Mouse (Mus musculus) left cerebral cortex, postnatal 25 days (tissue): ENCODE data around the gene Mfsd13b. TPM values are rescaled to one million over a fixed set of nuclear protein-coding genes. Genes with fewer than 3 reads are reported as not detected.

Experiments used
- DNase-seq, 2 experiments: peaks; one replicate each; pipeline ENCODE4 v3.0.0; 2022; ENCODE audit warnings: low spot score in 2 of 2, mixed read lengths in 1 of 2
- intact Hi-C: fragments of 180-260 bp; cut with DNase I; formaldehyde crosslinking; loops from one replicate; pipeline ENCODE4 v1.15.1; 2025
- total RNA-seq, 2 experiments: library from RNA; stranded (reverse); gene quantifications; 2 replicates each; pipeline ENCODE4 v1.2.3; 2021

The Mfsd13b gene
- total RNA-seq, 2 experiments from 2014 or later, result 0.41 TPM

DNA sequence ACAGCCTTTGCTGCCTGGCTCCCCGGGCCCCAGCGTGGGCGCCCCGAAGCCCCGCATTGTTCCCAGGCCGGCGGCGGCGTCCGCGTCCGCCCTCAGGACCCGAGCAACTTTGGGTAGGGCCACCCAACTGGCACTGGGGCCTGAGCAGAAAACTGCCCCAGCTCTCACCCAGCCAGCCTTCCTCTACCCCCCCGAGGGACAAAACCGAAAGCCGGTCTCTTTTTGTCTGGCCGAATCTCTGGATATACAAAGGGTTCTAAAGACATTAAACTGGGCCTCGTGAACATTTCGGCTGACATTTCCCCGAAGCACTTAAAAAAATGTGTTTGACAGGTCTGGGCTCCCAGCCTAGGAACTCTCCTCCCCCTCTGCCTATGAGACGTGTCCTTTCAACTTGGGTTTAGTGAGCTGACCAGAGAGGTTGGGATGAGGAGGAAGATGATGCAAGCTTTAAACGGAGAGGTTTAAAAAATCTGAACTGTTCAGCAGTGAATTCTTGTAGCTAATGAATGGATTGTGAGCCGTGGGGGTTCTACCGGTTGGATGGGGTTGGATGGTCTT, 52.9 kb downstream of the Mfsd13b start:
- intact Hi-C loops, result no loop called here
- peak; percentile 20 to 41 for DNase-seq

DNA sequence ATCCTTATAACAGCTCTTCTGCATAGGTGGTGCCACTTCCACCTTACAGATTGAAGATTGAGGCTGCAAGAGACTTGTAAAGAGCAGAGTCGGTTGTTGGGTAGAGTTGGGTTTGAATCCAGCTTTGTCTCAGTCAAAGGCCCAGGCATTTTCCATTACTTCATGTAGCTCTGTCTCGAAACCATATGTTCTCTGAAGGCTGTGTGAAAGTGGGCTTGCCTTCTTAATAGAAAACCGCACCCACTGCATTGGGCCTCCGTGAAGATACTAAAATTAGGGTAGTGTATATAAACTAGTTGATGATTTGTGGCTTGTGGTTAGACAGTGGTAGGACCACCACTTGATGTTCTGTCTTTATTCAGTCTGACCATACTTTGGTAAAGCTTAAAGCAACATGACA, 58.3 kb downstream of the Mfsd13b start:
- intact Hi-C loops, result no loop called here
- DNase-seq, result no peak

DNA sequence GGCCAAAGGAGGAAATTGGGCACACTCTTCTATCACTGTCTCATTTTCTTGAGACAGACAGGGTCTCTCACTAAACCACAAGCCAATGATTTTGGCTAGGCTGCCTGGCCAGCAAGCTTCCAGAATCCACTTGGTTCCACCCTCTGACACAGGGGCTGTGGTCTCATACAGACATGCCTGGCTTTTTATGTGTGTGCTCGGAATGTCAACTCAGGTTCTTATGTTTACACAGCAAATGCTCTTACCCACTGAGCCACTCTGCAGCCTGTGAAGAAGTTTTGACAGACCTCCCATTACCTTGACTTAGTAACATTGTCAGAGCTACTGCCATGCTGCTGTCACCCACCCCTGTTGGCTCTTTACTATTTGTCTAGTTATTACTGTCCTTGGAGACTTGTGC, 59.7 kb downstream of the Mfsd13b start:
- DNase-seq, result no peak
- intact Hi-C loops, result no loop called here

DNA sequence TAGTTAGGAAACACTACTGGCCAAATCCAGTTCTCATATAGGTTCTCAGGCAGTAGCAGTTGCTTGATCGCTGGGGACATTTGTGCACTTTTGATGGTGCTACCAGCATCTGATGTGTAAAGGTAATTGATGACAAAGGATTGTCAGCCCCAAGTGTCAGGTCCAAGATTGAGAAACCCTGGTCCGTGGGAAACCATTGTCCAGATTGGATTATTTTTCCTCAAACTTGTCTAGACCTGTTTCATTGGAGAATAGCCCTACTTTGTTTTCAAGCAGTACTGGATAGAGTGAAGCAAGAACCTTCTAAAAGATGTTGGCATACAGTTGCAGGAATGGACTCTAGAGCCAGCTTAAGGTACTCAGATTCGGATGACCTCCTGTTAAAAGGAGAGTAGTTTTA, 60.7 kb downstream of the Mfsd13b start:
- intact Hi-C loops, result no loop called here
- no peak for DNase-seq

DNA sequence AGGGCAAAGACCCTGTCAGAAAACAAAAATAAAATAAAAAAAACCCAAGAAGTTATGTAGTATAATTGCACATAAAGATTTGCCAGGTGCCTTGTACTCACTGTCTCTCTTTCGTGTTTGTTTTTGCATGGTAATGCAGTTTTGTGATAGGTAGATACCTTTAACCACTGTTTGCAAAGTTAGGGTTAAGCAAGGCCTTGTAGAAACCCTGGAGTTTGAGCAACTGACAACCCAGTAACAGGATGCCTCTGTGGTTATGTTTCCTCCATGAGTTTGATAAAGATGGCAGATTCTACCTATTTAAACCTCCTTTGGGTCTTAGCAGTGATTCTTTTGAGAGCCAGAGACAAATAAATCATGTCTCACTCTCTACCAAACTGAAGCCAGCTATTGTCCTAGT, 61.2 kb downstream of the Mfsd13b start:
- DNase-seq, result no peak

DNA sequence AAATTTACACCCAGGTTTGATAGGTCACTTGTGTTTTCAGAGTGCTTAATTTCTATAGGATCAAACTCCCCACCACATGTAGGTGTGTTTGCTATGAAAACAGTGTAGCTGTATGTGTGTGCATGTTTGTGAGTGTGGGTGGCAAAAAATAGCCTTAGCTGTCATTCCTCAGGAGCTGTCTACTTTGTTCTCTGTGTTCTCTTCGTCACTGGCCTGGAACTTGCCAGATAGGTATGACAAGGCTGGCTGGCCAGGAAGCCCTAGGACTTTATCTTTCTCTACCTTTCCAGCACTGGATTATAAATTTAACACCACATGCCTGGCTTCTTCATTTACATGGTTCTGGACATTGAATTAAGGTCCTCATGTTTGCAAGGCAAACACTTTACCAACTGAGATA, 61.9 kb downstream of the Mfsd13b start:
- no peak for DNase-seq
- intact Hi-C loops, result no loop called here

More for the DNA sequence above, 61.2 kb downstream of the Mfsd13b start:
- intact Hi-C loops, result no loop called here

DNA sequence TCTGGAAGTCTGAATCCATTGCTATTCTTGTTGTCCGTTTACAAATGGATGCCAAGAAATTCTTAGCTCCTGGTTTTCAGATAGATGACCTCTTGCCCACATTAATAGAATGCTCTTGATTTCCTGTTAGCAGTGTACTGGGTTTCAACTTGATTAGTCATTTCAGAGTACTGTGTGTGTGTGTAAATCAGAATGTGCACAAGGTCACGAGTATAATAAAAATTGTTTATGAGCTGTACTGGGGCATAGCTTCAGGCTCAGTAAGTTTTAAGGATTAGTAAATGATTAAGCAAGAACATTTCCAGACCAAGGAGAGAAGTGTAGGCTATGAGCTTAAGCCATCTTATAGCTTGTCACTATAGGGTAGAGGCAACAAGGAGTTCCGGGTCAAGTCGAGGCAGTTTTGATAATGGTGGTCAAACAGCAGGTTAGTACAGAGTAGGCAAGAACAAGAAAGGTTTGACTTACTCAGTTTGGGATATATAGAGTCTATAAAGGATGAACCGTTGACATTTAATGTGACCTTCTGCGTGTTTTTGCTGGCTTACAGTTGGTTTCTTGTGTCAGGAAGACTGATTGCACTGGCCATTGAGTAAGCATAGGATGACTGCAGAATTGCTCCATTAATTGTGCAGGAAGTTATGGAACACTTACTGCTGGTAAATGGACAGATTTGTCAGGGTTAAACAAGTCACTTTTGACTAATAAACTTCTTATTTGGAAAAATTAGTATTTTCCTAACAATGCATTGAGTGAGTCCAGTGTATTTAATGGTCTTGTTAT, 63.6 kb downstream of the Mfsd13b start:
- intact Hi-C loops, result no loop called here
- DNase-seq, result no peak

DNA sequence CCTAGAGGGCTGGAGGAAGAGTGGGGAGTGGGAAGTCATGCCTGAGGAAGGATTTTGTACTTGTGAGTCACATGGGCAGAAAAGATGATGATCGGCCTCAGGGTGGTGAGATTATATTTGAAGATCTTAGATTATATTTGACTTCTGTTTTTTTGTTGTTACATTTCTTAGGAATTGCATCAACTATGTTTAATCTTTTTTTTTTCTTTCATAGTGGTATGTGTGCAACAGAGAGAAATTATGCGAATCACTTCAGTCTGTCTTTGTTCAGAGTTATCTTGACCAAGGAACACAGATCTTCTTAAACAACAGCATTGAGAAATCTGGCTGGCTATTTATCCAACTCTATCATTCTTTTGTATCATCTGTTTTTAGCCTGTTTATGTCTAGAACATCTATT, 65.3 kb downstream of the Mfsd13b start:
- intact Hi-C loops, result no loop called here
- no peak for DNase-seq

DNA sequence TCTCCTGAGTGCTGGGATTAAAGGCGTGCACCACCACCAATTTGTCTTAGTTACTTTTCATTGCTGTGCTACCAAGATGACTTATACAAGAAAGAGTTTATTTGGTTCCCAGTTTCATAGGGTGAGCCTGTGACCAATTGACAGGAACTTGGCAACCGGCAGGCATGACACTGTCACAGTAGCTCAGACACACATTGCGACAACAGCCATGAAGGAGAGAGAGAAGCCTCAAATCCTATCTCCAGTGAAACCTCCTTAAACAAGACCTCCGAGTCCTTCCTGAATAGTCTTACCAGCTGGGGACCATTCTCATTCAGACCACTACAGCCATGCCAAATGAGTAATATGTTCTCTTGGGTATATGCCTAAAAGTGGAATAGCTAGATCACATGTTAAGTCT, 70.8 kb downstream of the Mfsd13b start:
- intact Hi-C loops, result no loop called here
- no peak for DNase-seq

DNA sequence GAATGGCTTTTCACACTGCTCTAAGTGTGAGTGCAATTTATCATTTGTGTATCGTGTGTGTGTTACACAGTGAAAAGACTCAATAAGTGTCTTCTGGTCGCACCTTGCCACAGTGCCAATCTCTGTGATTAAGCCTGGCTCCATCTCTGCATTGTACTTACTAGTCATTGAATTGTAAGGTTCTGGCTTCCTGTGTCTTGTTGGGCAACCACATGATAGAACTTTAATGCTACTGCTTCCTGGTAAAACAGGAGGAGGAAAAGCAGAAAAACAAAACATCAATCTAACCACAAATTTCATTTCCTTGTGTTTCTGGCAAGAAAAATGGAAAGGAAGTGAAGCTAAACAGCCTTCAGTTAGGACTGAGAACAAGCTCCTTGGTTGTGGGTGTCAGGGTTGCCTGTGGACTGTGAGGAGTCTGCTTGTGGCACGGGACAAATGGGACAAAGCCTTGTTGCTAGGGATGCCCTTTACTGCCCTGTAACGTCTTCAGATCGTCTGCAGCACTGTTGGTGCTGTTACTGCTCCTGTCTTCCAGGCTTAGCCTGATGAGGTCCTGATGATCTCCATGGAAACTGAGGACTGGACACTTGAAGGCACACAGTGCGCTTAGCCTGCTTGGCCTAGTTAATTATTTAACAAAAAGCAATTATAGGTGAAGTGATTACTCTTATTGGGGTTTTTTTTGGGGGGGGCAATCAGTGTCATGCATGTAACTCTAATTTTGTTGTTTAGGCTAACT, 77.3 kb downstream of the Mfsd13b start:
- no peak for DNase-seq
- intact Hi-C loops, result loop anchor here (10.0 kb wide), 1 partner anchor 225 kb away; no protein-coding TSS in a partner anchor

DNA sequence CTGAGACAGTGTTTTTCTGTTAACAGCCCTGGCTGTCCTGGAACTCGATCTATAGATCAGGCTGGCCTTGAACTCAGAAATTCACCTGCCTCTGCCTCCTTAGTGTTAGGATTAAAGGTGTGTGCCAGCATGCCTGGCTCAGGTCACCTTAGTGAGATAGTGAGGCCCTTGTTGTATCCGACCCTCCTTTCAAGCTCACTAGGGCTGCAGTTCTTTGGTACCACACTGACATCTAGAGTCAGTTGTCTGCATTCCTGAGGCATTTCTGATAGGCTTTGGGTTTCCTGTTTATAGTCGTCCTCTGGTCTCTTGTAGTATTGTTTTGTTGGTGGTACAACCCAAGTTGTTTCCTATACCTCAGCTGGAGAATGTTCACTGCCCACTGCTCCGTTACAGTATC, 82.0 kb downstream of the Mfsd13b start:
- intact Hi-C loops, result loop anchor here (1.0 to 10.0 kb wide), 2 partner anchors 130 to 230 kb away; no protein-coding TSS in a partner anchor
- DNase-seq, result peak in 1 of 2 experiments; percentile 46

Other genes starting within 250 kb of the Mfsd13b start
- gene Vwa3a, start 243.2 kb upstream of the Mfsd13b start, total RNA-seq, result 10 to 100 TPM; 12.2 to 18.0 TPM
- gene Gm5737, start 170.1 kb upstream of the Mfsd13b start, total RNA-seq, result not detected
- gene Eef2k, start 139.7 kb upstream of the Mfsd13b start, total RNA-seq, result 10 to 100 TPM; 28.6 to 30.7 TPM
- 10 to 100 TPM; 25.2 TPM for gene Polr3e, start 64.8 kb upstream of the Mfsd13b start, total RNA-seq
- gene Cdr2, start 197 bp upstream of the Mfsd13b start, total RNA-seq, result 1 to 10 TPM; 7.8 to 8.7 TPM
- gene Mettl9, start 51.9 kb downstream of the Mfsd13b start, total RNA-seq, result 10 to 100 TPM; 90.8 to 93.0 TPM
- under 1 TPM; 0.28 to 0.48 TPM for gene Igsf6, start 92.1 kb downstream of the Mfsd13b start, total RNA-seq
- under 1 TPM; 0.27 to 0.57 TPM for gene Otoa, start 99.1 kb downstream of the Mfsd13b start, total RNA-seq